Mouse (Mus musculus): ENCODE measurements around the gene Ube2d3.
"Not testable (repeated sequence)": the region's sequence is repeated elsewhere in the genome, so short reads cannot be mapped to it uniquely, and the experiment has no call there.

Gene Ube2d3

DNA sequence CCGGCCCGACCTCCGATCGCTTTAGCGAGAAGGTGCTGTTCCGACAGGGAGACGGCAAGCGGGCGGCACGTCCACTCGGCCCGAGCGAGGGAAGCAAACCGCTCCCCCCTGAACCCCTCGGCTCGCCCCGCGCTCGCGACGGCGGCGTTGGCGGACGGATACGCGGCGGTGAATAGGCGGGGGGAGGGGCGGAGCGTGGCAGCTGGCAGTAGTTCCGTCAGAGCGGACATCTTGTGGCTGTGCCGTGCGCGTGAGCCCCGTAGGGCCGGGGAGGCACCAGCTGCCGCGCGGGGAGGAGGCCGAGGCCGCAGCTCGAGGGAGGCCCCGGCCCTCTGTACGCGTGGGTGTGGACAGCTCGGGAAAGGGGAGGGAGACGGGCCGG, 573 bp downstream of the Ube2d3 start:
- DNase-seq (ENCODE audit: low spot score), result peak; percentile 93

DNA sequence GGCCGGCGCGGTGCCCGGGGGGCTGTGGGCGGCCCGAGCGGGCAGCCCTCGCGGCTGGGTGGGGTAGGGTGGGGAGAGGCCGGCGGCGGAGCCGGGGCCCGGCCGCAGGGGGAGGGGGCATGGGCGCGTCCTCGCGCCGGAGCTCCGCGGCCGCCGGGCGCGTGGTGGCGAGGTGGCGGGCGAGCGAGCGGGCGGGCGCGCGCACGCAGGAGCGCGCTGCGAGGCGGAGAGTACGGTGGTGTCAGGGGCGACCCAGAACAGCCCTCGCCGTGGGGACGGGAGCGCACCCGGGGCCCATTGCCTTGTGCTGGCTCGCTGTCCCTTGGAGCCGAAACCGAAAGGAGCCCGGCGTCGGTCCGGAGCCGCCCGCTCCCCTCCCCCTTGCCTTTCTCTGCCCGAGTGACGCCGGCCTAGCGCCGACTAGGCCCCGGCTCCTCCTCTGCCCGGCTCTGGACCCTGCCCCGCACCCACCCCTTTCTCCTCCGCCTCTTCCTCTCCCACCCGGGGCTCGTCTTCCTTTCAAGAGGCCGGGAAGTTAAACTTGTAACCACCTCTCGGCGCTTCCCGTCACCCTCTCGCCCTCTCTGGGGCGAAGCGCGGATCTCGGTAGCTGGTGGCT, 1.1 kb downstream of the Ube2d3 start:
- peak; percentile 73 for DNase-seq (ENCODE audit: low spot score)

DNA sequence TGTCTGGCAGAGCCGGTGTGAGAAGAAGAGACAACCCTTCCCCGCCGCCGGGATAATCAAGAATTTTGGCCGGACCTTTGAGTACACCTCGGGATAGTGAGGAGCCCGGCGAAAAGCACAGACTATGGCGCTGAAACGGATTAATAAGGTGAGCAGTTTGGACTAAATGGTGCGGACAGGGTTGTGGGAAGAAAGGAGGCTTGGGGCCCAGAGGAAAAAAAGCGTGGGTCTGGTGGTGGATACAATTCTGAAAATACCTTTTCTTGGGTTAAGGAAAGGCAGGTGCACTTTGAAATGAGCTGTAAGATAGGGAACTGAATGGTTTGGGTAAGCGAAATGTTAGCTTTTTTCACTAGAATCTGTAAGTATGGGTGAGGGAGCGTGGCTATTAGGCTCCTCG, 1.7 kb downstream of the Ube2d3 start:
- DNase-seq (ENCODE audit: low spot score), result no peak

DNA sequence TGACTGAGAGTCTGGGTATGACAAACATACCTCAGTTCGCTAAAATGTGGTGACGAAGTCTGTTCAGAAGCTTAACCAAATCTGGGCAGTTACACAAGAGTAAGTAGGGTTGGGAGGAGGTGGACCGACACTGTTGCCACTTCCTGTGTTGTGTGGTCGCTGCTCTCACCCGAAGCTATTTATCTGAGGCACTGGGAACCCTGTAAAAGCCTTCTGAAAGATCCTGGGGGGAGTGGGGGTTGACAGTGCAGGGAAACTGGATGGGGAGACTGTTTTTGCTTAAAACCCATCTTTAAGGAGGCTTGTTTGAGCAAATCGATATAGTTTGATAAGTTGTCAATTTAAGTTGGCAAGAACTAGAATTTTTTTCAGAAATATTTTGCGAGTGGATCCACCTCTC, 2.3 kb downstream of the Ube2d3 start:
- DNase-seq (ENCODE audit: low spot score), result peak; percentile 23

GRCm38 (mm10) chr3:135440621-135441020, 2.7 kb downstream of the Ube2d3 start:
- no peak for DNase-seq (ENCODE audit: low spot score)

DNA sequence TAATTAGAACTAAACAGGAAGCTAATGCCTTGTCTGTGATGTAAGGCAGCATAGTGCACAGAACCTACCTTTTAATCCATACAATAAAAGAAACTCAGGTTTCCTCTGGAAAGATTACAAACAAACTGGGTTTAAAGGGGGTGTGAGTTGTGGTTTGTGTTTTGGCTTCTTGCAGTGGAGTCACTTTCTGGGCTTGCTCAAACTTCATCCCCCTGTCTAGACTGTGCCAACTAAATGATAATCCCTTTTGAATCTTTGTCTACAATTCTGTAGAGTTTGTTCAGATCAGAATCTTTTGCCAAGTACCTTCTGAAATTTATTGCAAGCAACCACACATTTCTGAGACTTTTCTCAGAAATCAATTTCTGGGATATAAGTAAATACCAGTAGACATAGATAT, 7.0 kb downstream of the Ube2d3 start:
- no peak for DNase-seq (ENCODE audit: low spot score)

- DNase-seq (ENCODE audit: low spot score), result no peak
These were observed 21.0 kb downstream of the Ube2d3 start for GRCm38 (mm10) chr3:135458981-135459380.

DNA sequence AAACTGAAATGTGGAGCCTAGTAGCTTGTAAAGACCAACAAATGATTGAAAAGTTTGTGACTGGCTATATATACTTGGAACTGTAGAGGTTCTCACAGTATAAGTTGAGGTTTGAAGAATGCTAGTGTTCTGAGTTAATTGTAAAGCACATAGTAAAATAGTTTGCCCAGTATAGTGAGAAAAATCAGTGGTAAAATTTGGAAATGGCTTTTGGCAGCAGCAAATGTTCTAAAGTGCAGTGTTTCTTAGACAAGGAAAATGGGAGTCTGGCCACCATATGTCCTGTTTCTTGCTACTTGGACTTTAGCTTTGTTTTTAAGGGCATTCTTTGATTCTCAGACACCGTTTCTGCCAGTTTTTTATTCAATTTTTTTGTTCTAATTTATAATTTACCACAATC, 30.5 kb downstream of the Ube2d3 start:
- DNase-seq (ENCODE audit: low spot score), result no peak

DNA sequence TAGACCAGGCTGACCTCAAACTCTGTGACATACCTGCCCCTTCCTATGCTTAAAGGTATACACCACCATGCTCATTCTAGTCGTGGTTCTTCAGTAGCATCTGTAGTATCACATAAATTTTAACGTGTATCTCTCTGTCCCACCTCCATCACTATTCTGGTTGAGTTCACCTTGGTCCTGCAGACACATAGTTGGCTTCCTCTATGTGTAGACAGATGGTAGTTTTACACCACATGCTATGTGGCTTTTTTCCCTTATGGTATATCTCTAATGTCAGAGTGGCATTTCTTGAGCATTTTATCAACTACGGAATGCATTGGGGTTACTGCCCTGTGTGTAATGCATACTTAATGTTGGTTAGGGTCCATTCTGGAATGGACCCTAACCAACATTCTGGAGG, 31.2 kb downstream of the Ube2d3 start:
- DNase-seq (ENCODE audit: low spot score), result no peak

DNA sequence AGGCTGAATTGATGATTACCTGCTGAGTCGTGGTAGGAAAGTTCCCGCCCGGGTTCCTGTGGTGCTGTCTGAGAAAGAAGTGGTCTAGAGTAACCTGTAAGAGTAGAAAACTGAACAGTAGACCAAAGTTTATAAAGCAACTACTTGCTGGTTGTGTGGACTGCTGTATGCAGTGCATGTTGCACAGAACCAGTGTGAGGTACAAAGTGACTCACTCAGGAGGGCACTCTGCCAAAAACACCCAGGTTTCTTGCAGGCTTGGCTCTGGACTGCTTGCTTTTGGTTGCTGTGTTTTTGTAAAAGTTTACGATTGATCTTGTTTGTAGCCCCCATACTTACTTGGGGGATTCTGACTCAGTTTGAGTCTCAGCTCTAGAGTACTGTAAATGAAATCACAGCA, 32.0 kb downstream of the Ube2d3 start:
- DNase-seq (ENCODE audit: low spot score), result peak; percentile 60

DNA sequence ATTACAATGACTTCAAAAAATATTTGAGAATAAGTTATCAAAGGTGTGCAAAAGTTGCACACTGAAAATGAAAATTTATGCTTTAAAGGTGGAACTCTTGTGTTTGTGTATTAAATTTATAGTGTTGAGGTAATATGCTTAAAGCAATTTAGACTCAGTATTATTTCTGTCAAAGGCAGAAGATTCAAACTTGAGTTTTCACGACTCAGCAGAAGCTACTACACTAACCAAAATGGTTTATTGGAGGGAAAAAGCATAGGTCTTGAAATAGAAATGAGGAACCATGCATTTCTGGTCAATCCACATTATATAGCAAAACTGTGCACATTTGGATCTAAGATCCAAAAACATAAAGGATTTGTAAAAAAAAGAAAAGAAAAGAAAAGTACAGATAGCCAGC, 32.9 kb downstream of the Ube2d3 start:
- no peak for DNase-seq (ENCODE audit: low spot score)

DNA sequence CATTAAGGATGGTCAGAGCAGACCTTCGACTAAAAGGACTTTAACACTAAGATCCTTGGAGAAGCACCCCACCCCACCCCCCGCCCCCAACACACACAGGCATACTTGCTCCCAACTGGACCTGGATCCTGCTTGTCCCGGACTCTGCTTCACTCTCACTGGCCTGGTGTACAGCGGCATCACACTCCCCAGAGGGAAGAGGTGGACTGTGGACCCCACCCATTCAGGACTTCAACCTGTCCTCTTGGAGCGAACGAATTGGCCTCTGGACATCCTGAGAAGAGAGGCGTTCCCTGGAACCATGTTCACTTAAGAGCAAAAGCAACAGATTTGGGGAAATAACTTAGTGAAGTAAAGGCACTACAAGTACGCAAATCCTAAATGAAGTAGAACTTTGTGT, 37.1 kb downstream of the Ube2d3 start:
- DNase-seq (ENCODE audit: low spot score), result no peak

GRCm38 (mm10) chr3:135476286-135476685, 38.3 kb downstream of the Ube2d3 start:
- DNase-seq (ENCODE audit: low spot score), result no peak

DNA sequence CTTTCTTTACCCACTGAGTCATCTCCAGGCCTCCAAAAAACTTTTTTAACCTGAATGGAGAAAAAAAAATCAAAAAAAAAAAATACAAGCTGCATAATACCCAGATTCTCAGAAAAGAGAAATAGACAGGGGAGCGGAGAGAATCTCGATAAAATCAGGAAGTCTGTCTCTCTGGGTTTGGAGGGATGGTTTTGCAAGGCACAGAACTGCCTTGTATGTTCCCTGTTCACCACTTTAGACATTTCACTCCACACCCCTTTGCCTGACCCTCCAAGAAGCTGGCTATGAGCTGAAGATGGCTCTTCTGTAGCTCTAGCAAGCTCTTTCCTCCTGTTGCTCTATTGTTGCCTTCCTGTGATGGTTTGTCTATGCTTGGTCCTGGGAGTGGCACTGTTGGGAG, 39.0 kb downstream of the Ube2d3 start:
- no peak for DNase-seq (ENCODE audit: low spot score)

- DNase-seq (ENCODE audit: low spot score), result not testable (repeated sequence)
These were observed 41.1 kb downstream of the Ube2d3 start for GRCm38 (mm10) chr3:135479090-135479489.

DNA sequence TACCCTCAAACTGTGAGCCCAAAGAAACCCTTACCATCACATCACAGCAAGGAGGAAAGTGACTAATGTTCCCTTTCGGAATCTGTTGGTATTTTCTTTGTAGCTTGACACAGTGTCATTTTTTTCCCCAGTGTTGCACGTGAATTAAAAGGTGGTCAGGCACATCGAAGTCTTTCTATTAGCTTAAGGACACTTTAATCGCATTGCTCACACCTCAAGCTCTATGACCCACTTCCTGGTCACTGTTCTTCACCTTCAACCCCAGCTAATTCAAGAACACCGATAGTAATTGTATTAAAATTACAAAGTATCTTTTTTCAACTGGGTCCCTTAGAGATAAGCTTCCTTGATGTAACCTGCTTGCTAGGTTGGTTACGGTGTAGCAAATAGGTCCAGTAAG, 42.8 kb downstream of the Ube2d3 start:
- DNase-seq (ENCODE audit: low spot score), result no peak

DNA sequence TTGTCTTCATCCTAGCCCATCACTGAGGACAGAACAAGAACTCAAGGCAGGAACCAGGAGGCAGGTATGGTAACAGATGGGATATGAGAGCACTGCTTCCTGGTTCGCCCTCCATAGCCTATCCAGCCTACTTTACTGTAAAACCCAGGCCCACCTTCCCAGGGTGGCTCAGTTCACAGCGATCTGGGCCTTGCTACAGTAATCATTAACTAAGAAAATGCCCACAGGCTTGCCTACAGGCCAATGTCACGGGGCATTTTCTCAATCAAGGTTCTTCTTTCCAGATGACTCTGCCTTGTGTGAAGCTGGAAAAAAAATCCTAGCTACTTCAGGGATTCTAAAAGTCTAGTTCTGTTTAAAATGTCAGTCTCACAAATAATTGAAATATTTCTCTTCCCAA, 43.7 kb downstream of the Ube2d3 start:
- DNase-seq (ENCODE audit: low spot score), result no peak

- DNase-seq (ENCODE audit: low spot score), result not testable (repeated sequence)
These were observed 46.7 kb downstream of the Ube2d3 start for GRCm38 (mm10) chr3:135484650-135485049.

GRCm38 (mm10) chr3:135485128-135485899, 47.4 kb downstream of the Ube2d3 start, which contains the start of gene Manba:
Gene Manba (plus strand): TSS chr3:135485611.
- peak; percentile 64 for DNase-seq (ENCODE audit: low spot score)

GRCm38 (mm10) chr3:135485900-135486241, 47.9 kb downstream of the Ube2d3 start:
- no peak for DNase-seq (ENCODE audit: low spot score)

DNA sequence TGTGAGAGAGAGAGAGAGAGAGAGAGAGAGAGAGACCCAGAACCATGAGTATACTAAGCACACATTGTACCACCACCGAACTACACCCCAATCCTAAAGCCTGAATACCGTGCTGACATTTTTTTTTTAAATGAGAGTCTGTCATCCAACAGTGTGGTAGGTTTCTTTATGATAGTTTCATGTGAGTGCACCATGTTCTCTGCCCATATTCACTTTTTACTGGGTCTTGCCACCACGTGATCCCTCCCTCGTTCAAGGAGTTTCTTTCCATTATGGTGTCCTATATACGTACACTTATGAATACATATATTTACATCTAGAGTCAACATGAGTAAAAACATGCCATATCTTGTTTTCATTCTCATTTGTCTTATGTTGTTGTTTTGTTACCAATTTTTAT, 48.4 kb downstream of the Ube2d3 start:
- DNase-seq (ENCODE audit: low spot score), result no peak

- no peak for DNase-seq (ENCODE audit: low spot score)
These were observed 49.9 kb downstream of the Ube2d3 start for GRCm38 (mm10) chr3:135487803-135488202.

GRCm38 (mm10) chr3:135489865-135490520, 52.0 kb downstream of the Ube2d3 start:
- no peak for DNase-seq (ENCODE audit: low spot score)

Data from layer of hippocampus, adult 11-12 months (tissue).